Mouse (Mus musculus): ENCODE results near the gene Armc6.

GRCm38 (mm10) chr8:70220236-70220840 lies 13.9 kb downstream of the Armc6 start:
- TF ChIP-seq CTCF (IDR thresholded peaks at IDR 0.05; ENCODE audit: insufficient read depth, low read length) (no peak), POLR2A (IDR thresholded peaks at IDR 0.05; ENCODE audit: borderline replicate concordance, extremely low read depth, low read depth, low read length) (no peak)
